10 mouse cellular contexts compared by ENCODE assay signal in genomic region chr10:66865010-66865582, GRCm38 (mm10).
DNase-seq lines count a peak whose midpoint lies in the region; ATAC-seq and TF ChIP-seq lines count a peak whose summit lies in the region.
"Had no signal": no experiment of that assay in that cellular context is flagged by ENCODE, and none has a peak within 500 bp of the region (broad histone marks: within the 10 kb centered on the region; RNA-seq: fewer than 3 reads in every experiment).

No protein-coding gene starts in this region.

- no peak overlapping the region for H3K9ac ChIP-seq in liver, embryonic 11.5 days (ENCODE audit: low read depth, low read length)
- H3K9ac ChIP-seq in stomach, postnatal 0 days (ENCODE audit: low read length), result no peak overlapping the region
- H3K9ac ChIP-seq in forebrain, embryonic 12.5 days, result no peak overlapping the region
- H3K9ac ChIP-seq: hindbrain, embryonic 15.5 days; neural tube, embryonic 13.5 days had no signal

- TF ChIP-seq CTCF in stomach, postnatal 0 days (IDR thresholded peaks at IDR 0.05; ENCODE audit: low read depth), result no peak

- no peaks in the 10 kb centered on the region for H3K36me3 ChIP-seq in liver, embryonic 11.5 days (ENCODE audit: control insufficient read depth, insufficient read depth, low read length)
- H3K36me3 ChIP-seq in stomach, postnatal 0 days (ENCODE audit: control insufficient read depth, insufficient read depth, low read length), result no peaks in the 10 kb centered on the region
- no peaks in the 10 kb centered on the region for H3K36me3 ChIP-seq in forebrain, embryonic 12.5 days (replicated peaks)
- H3K36me3 ChIP-seq: hindbrain, embryonic 15.5 days; neural tube, embryonic 13.5 days had no signal

- no peaks in the 10 kb centered on the region for H3K27me3 ChIP-seq in liver, embryonic 11.5 days (replicated peaks; ENCODE audit: control insufficient read depth, insufficient read depth, low read length)
- H3K27me3 ChIP-seq in stomach, postnatal 0 days (ENCODE audit: control insufficient read depth, insufficient read depth, low read length), result no peaks in the 10 kb centered on the region
- no peaks in the 10 kb centered on the region for H3K27me3 ChIP-seq in forebrain, embryonic 12.5 days
- H3K27me3 ChIP-seq: hindbrain, embryonic 15.5 days; neural tube, embryonic 13.5 days had no signal

- H3K27ac ChIP-seq in liver, embryonic 11.5 days (ENCODE audit: low read depth, low read length), result peak overlapping the region; percentile 19; the same call in 1 of the 2 replicates
- peak overlapping the region; percentile 50 for H3K27ac ChIP-seq in stomach, postnatal 0 days (replicated peaks)
- H3K27ac ChIP-seq in forebrain, embryonic 12.5 days, result no peak overlapping the region
- H3K27ac ChIP-seq: hindbrain, embryonic 15.5 days; neural tube, embryonic 13.5 days had no signal

- no peak for TF ChIP-seq EP300 in stomach, postnatal 0 days (optimal IDR thresholded peaks at IDR 0.05)

- H3K4me3 ChIP-seq in liver, embryonic 11.5 days (ENCODE audit: low read depth, low read length), result no peak overlapping the region
- no peak overlapping the region for H3K4me3 ChIP-seq in stomach, postnatal 0 days (ENCODE audit: low read depth, low read length)
- no peak overlapping the region for H3K4me3 ChIP-seq in forebrain, embryonic 12.5 days (replicated peaks)
- H3K4me3 ChIP-seq: hindbrain, embryonic 15.5 days; neural tube, embryonic 13.5 days had no signal

- 52% methylated on average over 10 of the region's 10 CpGs for WGBS in liver, embryonic 11.5 days
- 69% methylated on average over 10 of the region's 10 CpGs for WGBS in stomach, postnatal 0 days
- WGBS in forebrain, embryonic 12.5 days, result 89% methylated on average over 10 of the region's 10 CpGs

- no peak for DNase-seq in liver, embryonic 11.5 days (ENCODE audit: low spot score)
- no peak for DNase-seq in liver
- peak; percentile 59 for DNase-seq in ZHBTc4 (ENCODE audit: low read depth, low spot score)
- DNase-seq in kidney, postnatal 10 days, result peak; percentile 20
- DNase-seq in stomach, postnatal 0 days (ENCODE audit: low spot score), result no peak
- no peak for DNase-seq in frontal cortex, postnatal 10 days (ENCODE audit: low spot score in 2 of 2)
- DNase-seq in left cerebral cortex, adult 18-20 months (ENCODE audit: low spot score in 2 of 2), result no peak

- no peak for ATAC-seq in liver, embryonic 11.5 days (replicated peaks; ENCODE audit: low FRiP score)
- ATAC-seq in stomach, postnatal 0 days (ENCODE audit: low FRiP score, low TSS enrichment), result no peak
- ATAC-seq in forebrain, embryonic 12.5 days (ENCODE audit: low FRiP score), result no peak

- H3K4me2 ChIP-seq in liver, embryonic 11.5 days, result no peak overlapping the region
- no peak overlapping the region for H3K4me2 ChIP-seq in stomach, postnatal 0 days (replicated peaks; ENCODE audit: low read depth)
- H3K4me2 ChIP-seq in forebrain, embryonic 12.5 days, result no peak overlapping the region
- H3K4me2 ChIP-seq: hindbrain, embryonic 15.5 days; neural tube, embryonic 13.5 days had no signal

- H3K9me3 ChIP-seq in liver, embryonic 11.5 days (ENCODE audit: control insufficient read depth, low read length), result no peaks in the 10 kb centered on the region
- H3K9me3 ChIP-seq in stomach, postnatal 0 days (ENCODE audit: control insufficient read depth, low read length), result no peaks in the 10 kb centered on the region
- no peaks in the 10 kb centered on the region for H3K9me3 ChIP-seq in forebrain, embryonic 12.5 days
- H3K9me3 ChIP-seq: hindbrain, embryonic 15.5 days; neural tube, embryonic 13.5 days had no signal

- no peaks in the 10 kb centered on the region; the same call in 1 of the 2 replicates for H3K4me1 ChIP-seq in liver, embryonic 11.5 days (replicated peaks; ENCODE audit: control insufficient read depth, insufficient read depth, low read length)
- H3K4me1 ChIP-seq in stomach, postnatal 0 days (replicated peaks; ENCODE audit: control insufficient read depth, insufficient read depth), result no peaks in the 10 kb centered on the region
- no peaks in the 10 kb centered on the region for H3K4me1 ChIP-seq in forebrain, embryonic 12.5 days
- H3K4me1 ChIP-seq: neural tube, embryonic 13.5 days had no signal

Comparison
In these comparisons a context has a peak if more than half of its experiments do, and no peak if none do; other contexts are left out.
1. DNase-seq: peak in ZHBTc4 (single experiment) and kidney, postnatal 10 days (single experiment); none in liver, embryonic 11.5 days (single experiment), liver (single experiment), stomach, postnatal 0 days (single experiment), frontal cortex, postnatal 10 days (0 of 2) and left cerebral cortex, adult 18-20 months (0 of 2).